Mouse (Mus musculus) liver, embryonic 14.5 days (tissue): Measurements from ENCODE around the gene Hsd17b13.

Source experiments
- CTCF ChIP-seq: IDR thresholded peaks from 2 replicates; pipeline ENCODE4 v1.5.1; 2016; ENCODE audit warnings: antibody characterized with exemption, low read depth, control low read depth
- EP300 ChIP-seq: IDR thresholded peaks from 2 replicates; pipeline ENCODE4 v1.6.1; 2016; ENCODE audit warnings: antibody characterized with exemption, low read depth

DNA sequence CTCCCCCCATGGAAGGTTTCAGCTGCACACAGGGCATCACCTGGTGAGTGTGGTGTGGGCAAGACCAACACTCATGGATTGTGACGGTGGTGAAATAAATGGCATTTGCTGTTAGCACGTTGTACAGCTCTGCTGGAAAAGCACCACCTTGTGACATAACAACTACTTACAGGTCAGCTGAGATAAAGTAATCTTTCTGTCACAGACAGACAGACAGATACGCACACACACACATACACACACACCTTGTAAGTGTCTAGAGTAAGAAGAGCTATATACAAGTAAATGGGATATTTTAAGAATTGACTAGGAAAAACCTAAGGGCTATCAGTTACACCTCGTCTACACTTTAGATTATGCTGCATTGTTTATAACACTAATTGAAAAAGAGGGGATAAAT, 17.5 kb upstream of the Hsd17b13 start:
- TF ChIP-seq CTCF, result no peak
- TF ChIP-seq EP300, result peak; percentile 73
